Mouse (Mus musculus) embryonic fibroblast, embryonic 13.5 days (primary cell): ENCODE results near the gene Arf3.

Experiments
- CTCF ChIP-seq: IDR thresholded peaks from 2 replicates; pipeline ENCODE4 v1.5.1; 2011; ENCODE audit warnings: mild to moderate bottlenecking, control low read depth, low read length, moderate library complexity, borderline replicate concordance; ENCODE audit not compliant: insufficient read depth
- POLR2A ChIP-seq: IDR thresholded peaks from 2 replicates; pipeline ENCODE4 v1.6.1; 2011; ENCODE audit warnings: low read depth, mild to moderate bottlenecking, control low read depth, low read length, moderate library complexity

DNA sequence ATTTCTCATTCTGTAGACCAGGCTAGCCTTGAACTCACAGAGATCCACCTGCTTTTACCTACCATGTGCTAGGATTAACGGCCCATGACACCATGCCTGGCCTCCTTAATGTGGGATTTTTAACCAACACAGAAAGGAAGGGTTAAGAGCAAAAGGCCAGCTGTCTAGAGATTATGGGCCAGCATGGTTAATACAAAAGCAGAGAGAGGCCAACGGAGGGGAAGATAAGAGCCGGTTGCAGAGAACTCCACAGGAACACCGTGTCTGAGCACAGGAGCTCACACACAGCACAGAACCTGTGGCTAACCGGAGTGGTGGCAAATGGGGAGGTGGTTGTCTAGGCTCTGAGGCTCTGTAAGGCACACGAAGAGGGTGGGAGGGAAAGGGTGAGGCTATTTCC, 29.6 kb downstream of the Arf3 start:
- TF ChIP-seq CTCF = no peak
- TF ChIP-seq POLR2A = no peak
